Mouse (Mus musculus) frontal cortex, adult 2 months (tissue): ENCODE measurements around the gene Slc25a17. TPM values are rescaled to one million over a fixed set of nuclear protein-coding genes. Genes with fewer than 3 reads are reported as not detected.

Source experiments
- polyA plus RNA-seq: library from polyadenylated mRNA; depleted of rRNA; stranded (reverse); fragments of >200 nt; gene quantifications from 2 replicates; pipeline ENCODE4 v1.2.3, GENCODE M21; 2012; rRNA removed

The Slc25a17 gene
- polyA plus RNA-seq, 1 experiment, result 53.3 TPM

Other genes starting within 250 kb of the Slc25a17 start
- 41.8 and 42.0 TPM in 2 replicates for gene Mrtfa, start 170.1 kb downstream of the Slc25a17 start, polyA plus RNA-seq
- gene Mchr1, start 125.3 kb downstream of the Slc25a17 start, polyA plus RNA-seq, result 17.4 and 20.1 TPM in 2 replicates
- gene St13, start 39.3 kb upstream of the Slc25a17 start, polyA plus RNA-seq, result 98.0 and 118 TPM in 2 replicates
- 8.5 and 10.1 TPM in 2 replicates for gene Xpnpep3, start 39.3 kb upstream of the Slc25a17 start, polyA plus RNA-seq
- 0.10 TPM in 1 of 2 replicates, not detected in the other for gene Dnajb7, start 47.5 kb upstream of the Slc25a17 start, polyA plus RNA-seq
- gene Rbx1, start 105.5 kb upstream of the Slc25a17 start, polyA plus RNA-seq, result 182 and 193 TPM in 2 replicates
- 33.5 and 35.3 TPM in 2 replicates for gene Ep300, start 224.5 kb upstream of the Slc25a17 start, polyA plus RNA-seq